Mouse (Mus musculus) CH12.LX (cell line): ENCODE results near the gene Gm44502.

ENCODE experiments used
- CHD1 ChIP-seq: IDR thresholded peaks from 2 replicates; pipeline ENCODE4 v1.6.1; 2012; ENCODE audit warnings: low read depth, low read length, improper control_type of control experiment, inconsistent platforms
- CTCF ChIP-seq, 2 experiments: IDR thresholded peaks in 1 of 2; conservative IDR thresholded peaks in 1 of 2; 2 replicates each; pipeline ENCODE4 v1.5.1; 2011 to 2012; ENCODE audit warnings: low read depth in 2 of 2, low read length in 2 of 2, improper control_type of control experiment in 1 of 2, inconsistent platforms in 1 of 2, mild to moderate bottlenecking in 1 of 2, moderate library complexity in 1 of 2
- ELF1 ChIP-seq: IDR thresholded peaks from 2 replicates; pipeline ENCODE4 v1.6.1; 2014; ENCODE audit warnings: low read depth, mild to moderate bottlenecking, inconsistent platforms, low read length, improper control_type of control experiment
- EP300 ChIP-seq: IDR thresholded peaks from 2 replicates; pipeline ENCODE4 v1.6.1; 2011; ENCODE audit warnings: low read length, improper control_type of control experiment
- MAFK ChIP-seq: IDR thresholded peaks from 2 replicates; pipeline ENCODE4 v1.6.1; 2011; ENCODE audit warnings: low read length, improper control_type of control experiment; ENCODE audit not compliant: insufficient replicate concordance
- MAX ChIP-seq: IDR thresholded peaks from 2 replicates; pipeline ENCODE4 v1.6.1; 2011; ENCODE audit warnings: low read length, improper control_type of control experiment
- NRF1 ChIP-seq: IDR thresholded peaks from 2 replicates; pipeline ENCODE4 v1.6.1; 2014; ENCODE audit warnings: low read depth, mild to moderate bottlenecking, inconsistent platforms, low read length, improper control_type of control experiment, moderate library complexity
- POLR2A ChIP-seq: IDR thresholded peaks from 2 replicates; pipeline ENCODE4 v1.6.1; 2011; ENCODE audit warnings: low read depth, mild to moderate bottlenecking, improper control_type of control experiment, low read length
- POLR2AphosphoS2 ChIP-seq: IDR thresholded peaks from 2 replicates; pipeline ENCODE4 v1.6.1; 2011; ENCODE audit warnings: low read depth, low read length, improper control_type of control experiment
- RAD21 ChIP-seq: IDR thresholded peaks from 2 replicates; pipeline ENCODE4 v1.6.1; 2011; ENCODE audit warnings: low read depth, mild to moderate bottlenecking, low read length, improper control_type of control experiment, moderate library complexity
- SIN3A ChIP-seq: IDR thresholded peaks from 2 replicates; pipeline ENCODE4 v1.6.1; 2012; ENCODE audit warnings: low read length, improper control_type of control experiment, inconsistent platforms
- TBP ChIP-seq: conservative IDR thresholded peaks from 2 replicates; pipeline ENCODE4 v1.6.1; 2011; ENCODE audit warnings: low read depth, low read length, improper control_type of control experiment
- ZNF384 ChIP-seq: IDR thresholded peaks from 2 replicates; pipeline ENCODE4 v1.6.1; 2012; ENCODE audit warnings: low read depth, low read length, improper control_type of control experiment, inconsistent platforms

GRCm38 (mm10) chr15:89399716-89400115 is 29.8 kb downstream of the Gm44502 start:
- TF ChIP-seq NRF1 (no peak), MAFK (no peak), TBP (no peak), CTCF (conservative IDR thresholded peaks at IDR 0.05 in 1 of 2, IDR thresholded peaks at IDR 0.05 in 1 of 2; ENCODE audit: low read depth in 2 of 2, low read length in 2 of 2) (no peak), EP300 (no peak), SIN3A (no peak), MAX (no peak), ZNF384 (no peak), CHD1 (no peak), POLR2AphosphoS2 (no peak), ELF1 (no peak), POLR2A (no peak), RAD21 (no peak)
